Mouse (Mus musculus) heart, adult 2 months (tissue): ENCODE measurements around the gene Msi2.

Experiments
- CTCF ChIP-seq: fragments of 200-600 bp; IDR thresholded peaks from 2 replicates; pipeline ENCODE4 v1.8.1; 2022; ENCODE audit warnings: antibody characterized with exemption, mild to moderate bottlenecking, moderate library complexity
- EP300 ChIP-seq: fragments of 200-500 bp; IDR thresholded peaks from 2 replicates; pipeline ENCODE4 v1.6.1; 2011; ENCODE audit warnings: low read depth, low read length, control low read depth; ENCODE audit not compliant: insufficient read depth
- POLR2A ChIP-seq: fragments of 200-500 bp; IDR thresholded peaks from 2 replicates; pipeline ENCODE4 v1.6.1; 2011; ENCODE audit warnings: mild to moderate bottlenecking, low read depth, low read length, control low read depth; ENCODE audit not compliant: insufficient read depth

GRCm38 (mm10) chr11:88401333-88401732 is 317.0 kb downstream of the Msi2 start:
- TF ChIP-seq CTCF (no peak), POLR2A (no peak), EP300 (no peak)
